Mouse (Mus musculus): ENCODE results near the gene Cntnap5c.
A peak's percentile ranks its signal among the peaks of the same experiment; 100 is the strongest.

DNA sequence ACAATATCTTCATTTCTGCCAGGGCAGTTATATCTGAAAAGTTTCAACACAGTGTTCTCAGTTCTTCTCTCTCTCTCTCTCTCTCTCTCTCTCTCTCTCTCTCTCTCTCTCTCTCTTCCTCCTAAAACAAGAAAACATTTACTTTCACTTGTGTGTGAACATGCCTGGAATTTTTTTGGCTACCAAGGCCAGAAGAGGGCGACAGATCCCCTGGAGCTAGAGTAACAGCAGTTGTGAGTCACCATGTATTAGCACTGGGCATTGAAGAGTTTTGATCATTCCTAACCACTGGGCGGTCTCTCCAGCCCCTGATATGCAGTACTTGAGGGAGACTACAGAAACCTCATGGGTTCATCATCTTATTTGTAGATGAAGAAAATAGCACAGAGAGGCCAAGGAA lies 219.1 kb downstream of the Cntnap5c start:
- TF ChIP-seq CTCF (IDR thresholded peaks at IDR 0.05; ENCODE audit: low read depth) (peak; percentile 71), EP300 (optimal IDR thresholded peaks at IDR 0.05) (no peak)
